Mouse (Mus musculus) embryo, embryonic 10 days (tissue): Measurements from ENCODE around the gene Terf2.
"Not testable (repeated sequence)": the region's sequence is repeated elsewhere in the genome, so short reads cannot be mapped to it uniquely, and the experiment has no call there.

Experiments
- DNase-seq: peaks from one replicate; pipeline ENCODE4 v3.0.0-alpha.2; 2015; ENCODE audit warnings: low spot score

Terf2 gene

DNA sequence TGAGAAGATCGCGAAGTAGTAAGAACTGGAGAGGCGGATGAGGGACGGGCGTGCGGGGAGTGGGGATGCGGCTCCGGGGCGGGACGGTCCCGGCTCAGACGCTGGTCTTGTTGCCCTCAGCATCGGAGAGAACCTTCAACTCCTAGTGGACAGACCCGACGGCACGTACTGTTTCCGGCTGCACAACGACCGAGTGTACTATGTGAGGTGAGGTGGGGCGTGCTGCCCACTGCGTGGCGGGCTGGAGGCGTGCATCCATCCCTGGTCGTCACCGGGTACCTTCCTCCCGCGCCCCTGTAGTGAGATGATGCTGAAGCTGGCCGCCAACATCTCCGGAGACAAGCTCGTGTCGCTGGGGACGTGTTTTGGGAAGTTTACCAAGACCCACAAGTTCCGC, 39.4 kb downstream of the Terf2 start:
- DNase-seq, result no peak

DNA sequence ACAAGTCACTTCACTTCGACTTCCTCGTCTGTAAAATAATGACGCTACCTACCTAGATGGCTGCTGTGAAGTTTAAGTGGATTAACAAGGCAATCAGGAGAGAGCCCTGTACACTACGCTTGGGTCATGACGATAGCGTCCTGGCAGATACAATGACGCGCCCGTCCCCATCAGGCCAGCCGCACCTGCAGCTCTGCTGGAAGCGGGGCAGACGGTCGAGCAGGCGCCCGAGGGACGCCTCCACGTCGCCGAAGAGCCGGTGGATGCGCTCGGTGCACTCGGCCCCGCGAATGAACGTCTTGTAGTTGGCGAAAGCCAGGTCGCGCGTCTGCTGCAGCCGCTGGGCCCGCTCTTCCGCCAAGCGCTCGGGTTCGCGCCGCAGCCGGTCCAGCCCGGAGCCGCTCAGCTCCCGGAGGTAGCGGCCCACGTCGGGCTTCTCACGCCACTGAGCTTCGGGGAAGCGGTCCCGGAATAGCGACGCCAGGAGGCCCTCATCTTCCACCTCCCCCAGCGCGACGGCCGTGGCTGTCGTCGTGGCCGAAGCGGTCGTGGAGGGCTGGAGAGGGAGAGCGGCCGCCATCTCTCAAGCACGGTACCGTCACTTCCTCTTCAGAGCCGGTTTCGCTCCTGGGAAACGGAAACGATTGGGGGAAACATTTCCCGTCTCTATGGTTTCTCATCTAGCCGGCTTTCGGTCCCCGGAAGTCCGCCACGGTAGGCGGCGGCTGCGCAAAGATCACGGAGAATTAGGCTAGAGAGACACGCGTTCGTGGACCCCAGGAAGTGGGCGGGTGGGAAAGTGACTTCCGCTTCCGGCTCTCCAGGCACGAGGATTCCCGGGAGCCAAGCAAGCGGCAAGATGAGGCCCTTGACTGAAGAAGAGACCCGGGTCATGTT, 40.0 kb downstream of the Terf2 start, which contains the start of the genes Cog8 and Nip7:
Gene Cog8 (minus strand): TSS at position 614 of the 897 bp plus-strand sequence.
Gene Nip7 (plus strand): TSS at position 802 of the 897 bp plus-strand sequence.
- DNase-seq, result peak; percentile 98

DNA sequence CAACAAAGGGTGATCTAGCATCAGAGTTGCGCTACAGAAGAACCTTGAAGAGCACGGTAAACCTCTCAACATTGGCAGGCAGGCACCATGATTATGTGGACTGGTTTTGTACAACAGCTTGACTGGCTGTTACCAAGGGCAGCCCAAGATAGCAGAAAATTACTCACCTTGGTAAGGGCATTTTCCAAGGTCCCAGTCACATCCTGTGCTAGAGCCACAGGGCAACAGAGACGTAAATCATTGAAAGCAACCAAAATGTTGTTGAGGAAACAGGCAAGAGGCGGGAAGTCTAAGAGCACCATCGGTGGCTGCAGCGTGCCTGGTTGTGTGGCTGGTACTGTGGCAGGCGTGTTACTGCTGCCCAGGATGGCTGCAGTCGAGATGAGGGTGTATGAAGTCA, 44.3 kb downstream of the Terf2 start:
- DNase-seq, result no peak

DNA sequence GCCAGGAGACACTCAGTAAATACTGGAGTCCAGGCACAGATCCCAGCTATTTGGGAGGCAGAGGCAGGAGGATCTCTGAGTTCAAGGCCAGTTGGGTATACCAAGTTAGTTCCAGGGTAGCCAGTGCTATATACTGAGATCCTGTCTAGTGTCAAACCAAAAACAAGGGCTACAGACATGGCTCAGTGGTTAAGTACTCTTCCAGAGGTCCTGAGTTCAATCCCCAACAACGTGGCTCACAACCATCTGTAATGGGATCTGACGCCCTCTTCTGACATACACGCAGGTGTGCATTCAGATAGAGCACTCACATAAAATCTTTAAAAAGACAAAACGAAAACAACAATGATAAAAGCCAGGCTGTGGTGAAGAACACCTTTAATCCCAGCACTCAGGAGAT, 46.9 kb downstream of the Terf2 start:
- no peak for DNase-seq

GRCm38 (mm10) chr8:107048061-107048941, 48.0 kb downstream of the Terf2 start, which contains the start of gene Pdf:
Gene Pdf (minus strand): TSS chr8:107048614.
- DNase-seq, result peak; percentile 85

DNA sequence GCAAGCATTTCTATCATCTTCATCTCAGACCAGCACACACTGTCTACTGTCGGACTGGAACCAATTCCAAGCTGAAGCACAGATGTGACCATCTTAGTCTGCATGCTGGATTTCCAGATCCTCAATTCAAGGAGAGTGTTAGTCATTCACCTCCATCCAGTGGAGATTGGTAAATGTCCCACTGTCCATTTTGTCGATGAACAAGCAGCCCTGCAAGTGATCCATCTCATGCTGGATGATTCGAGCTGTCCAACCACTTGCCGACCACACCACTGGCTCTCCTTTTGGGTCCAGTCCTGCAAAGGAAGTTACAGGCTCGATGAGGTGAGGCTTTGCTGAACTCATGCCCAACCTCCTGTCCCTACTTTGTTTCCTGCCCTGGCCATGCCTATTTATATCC, 49.4 kb downstream of the Terf2 start:
- DNase-seq, result no peak

DNA sequence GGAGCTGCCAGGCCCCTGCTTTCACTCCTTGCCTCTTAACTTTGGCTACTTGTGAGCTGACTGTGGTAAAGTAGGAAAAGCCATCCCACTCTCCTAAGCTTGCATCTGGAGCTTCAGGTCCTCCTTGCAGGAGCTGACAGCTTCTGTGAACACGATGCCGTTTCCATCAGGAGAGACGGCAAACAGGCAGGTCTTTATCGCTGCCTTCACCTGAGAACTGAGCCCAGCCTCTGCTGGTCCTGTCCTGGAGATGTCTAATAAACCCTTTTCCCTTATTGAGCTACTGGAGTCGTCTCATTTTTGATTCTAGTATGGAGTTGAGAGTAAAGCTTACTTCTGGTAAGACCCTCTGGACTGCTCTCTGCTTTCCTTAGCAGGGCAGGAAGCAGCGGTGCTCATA, 50.9 kb downstream of the Terf2 start:
- DNase-seq, result no peak

DNA sequence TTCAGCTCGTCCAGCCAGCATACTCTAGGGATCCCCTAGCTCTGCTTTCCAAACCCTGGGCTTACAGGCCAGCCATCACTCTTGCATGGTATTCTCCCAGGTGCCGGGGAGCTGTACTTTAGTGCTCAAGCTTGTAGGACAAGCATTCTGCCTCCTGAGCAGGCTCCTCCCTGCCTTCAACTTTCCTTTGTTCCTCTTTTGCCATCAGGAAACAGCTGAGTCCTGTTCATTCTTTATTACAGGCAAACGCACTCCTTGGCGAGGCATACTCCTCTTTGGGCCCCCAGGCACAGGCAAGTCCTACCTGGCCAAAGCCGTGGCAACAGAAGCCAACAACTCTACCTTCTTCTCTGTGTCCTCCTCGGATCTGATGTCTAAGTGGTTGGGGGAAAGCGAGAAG, 55.7 kb downstream of the Terf2 start:
- DNase-seq, result no peak

DNA sequence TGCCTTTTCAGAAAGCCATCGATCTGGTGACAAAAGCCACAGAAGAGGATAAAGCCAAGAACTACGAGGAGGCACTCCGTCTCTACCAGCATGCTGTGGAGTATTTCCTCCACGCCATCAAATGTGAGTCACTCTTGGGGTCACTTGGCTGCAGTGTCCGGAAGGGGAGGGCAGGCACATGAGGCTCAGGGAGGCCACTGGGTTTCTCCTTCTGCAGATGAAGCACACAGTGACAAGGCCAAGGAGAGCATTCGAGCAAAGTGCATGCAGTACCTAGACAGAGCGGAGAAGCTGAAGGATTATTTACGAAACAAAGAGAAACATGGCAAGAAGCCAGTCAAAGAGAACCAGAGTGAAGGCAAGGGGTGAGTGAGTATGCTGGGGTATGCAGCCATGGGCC, 59.7 kb downstream of the Terf2 start:
- DNase-seq, result no peak

DNA sequence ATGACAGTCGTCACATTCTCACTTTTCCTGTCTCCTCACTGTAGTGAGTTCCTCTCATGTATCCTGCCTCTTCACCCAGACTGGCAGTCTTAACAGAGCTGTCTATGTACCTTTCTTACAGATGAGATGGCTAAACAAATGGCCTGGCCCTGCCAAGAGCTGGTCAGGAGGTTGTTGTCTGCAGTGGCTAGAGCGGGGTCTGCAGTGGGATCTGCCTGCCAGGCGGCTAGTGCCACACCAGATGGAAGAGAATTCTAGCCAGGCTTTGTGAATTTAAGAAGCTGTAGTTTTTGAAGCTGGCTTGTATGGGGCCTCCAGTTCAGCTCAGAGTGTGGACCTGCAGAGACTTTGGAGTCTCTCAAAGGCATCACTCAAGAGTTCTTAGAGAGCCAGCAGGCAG, 60.7 kb downstream of the Terf2 start:
- no peak for DNase-seq

DNA sequence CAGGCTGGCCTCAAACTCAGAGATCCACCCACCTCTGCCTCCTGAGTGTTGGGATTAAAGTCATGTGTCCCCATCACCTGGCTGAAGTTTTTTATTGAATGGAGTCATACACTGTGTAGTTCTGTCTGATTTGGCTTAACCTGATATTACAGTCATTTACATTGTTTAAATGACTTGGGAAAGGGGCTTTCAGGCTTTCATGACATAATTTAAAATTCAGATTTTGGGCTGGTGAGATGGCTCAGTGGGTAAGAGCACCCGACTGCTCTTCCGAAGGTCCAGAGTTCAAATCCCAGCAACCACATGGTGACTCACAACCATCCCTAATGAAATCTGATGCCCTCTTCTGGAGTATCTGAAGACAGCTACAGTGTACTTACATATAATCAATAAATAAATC, 62.7 kb downstream of the Terf2 start:
- DNase-seq, result not testable (repeated sequence)

- peak; percentile 32 for DNase-seq
Measured at GRCm38 (mm10) chr8:107031577-107032090, 64.7 kb downstream of the Terf2 start.

GRCm38 (mm10) chr8:107030650-107031576, 65.4 kb downstream of the Terf2 start, which contains the start of gene Vps4a:
Gene Vps4a (plus strand): TSS chr8:107031222.
- DNase-seq, result peak; percentile 95

GRCm38 (mm10) chr8:107030058-107030457, 66.3 kb downstream of the Terf2 start:
- no peak for DNase-seq

GRCm38 (mm10) chr8:107029310-107029709, 67.0 kb downstream of the Terf2 start:
- no peak for DNase-seq

DNA sequence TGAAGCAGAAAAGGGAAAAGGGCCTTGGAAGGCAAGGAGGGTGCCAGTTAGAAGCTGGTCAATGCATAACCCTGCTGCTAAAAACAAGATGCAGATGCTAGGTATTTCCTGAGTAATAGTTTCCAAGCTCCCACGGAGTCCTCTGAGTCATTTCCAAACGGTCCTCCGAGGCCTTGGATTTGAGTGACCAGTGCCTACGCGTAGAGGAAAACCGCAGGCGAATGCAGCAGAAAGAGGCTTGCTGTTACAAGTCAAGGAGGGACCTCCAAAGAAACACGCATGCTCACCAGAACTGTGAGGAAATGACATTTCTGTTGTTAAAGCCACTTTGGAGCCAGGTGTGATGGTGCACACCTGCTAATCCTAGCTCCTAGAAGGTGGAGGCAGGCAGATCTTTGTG, 72.9 kb downstream of the Terf2 start:
- no peak for DNase-seq
